Mouse (Mus musculus) cortical plate, adult 2 months (tissue): ENCODE results near the gene Pold3. TPM values are rescaled to one million over a fixed set of nuclear protein-coding genes. Genes with fewer than 3 reads are reported as not detected.
A peak's percentile ranks its signal among the peaks of the same experiment; 100 is the strongest.

Experiments used
- H3K27ac ChIP-seq: fragments of 200-500 bp; 2 replicates; pipeline ENCODE4 v1.5.1; 2012; ENCODE audit warnings: low read length, control low read depth, inconsistent platforms; ENCODE audit not compliant: insufficient read depth
- H3K4me1 ChIP-seq: fragments of 200-500 bp; 2 replicates; pipeline ENCODE4 v1.6.1; 2011; ENCODE audit warnings: low read length; ENCODE audit not compliant: control insufficient read depth, insufficient read depth
- H3K4me3 ChIP-seq: fragments of 200-500 bp; 2 replicates; pipeline ENCODE4 v1.5.1; 2011; ENCODE audit warnings: mild to moderate bottlenecking, low read length, control low read depth; ENCODE audit not compliant: insufficient read depth
- CTCF ChIP-seq: fragments of 200-500 bp; IDR thresholded peaks from 2 replicates; pipeline ENCODE4 v1.5.1; 2011; ENCODE audit warnings: mild to moderate bottlenecking, control low read depth, low read length; ENCODE audit not compliant: insufficient read depth; ENCODE audit errors: extremely low read depth
- POLR2A ChIP-seq: fragments of 200-500 bp; IDR thresholded peaks from 2 replicates; pipeline ENCODE4 v1.6.1; 2011; ENCODE audit warnings: mild to moderate bottlenecking, low read length, control low read depth; ENCODE audit not compliant: insufficient read depth; ENCODE audit errors: extremely low read depth
- polyA plus RNA-seq: library from polyadenylated mRNA; depleted of rRNA; stranded (reverse); fragments of >200 nt; gene quantifications from 2 replicates; pipeline ENCODE4 v1.2.3, GENCODE M21; 2012; rRNA removed

The Pold3 gene
- 31.2 and 31.8 TPM in 2 replicates for polyA plus RNA-seq

GRCm38 (mm10) chr7:100121376-100121789 is at the start of gene Pold3:
Gene Pold3, minus strand, starts transcription at chr7:100121565.
- Histone ChIP-seq H3K27ac (no peak within 1 kb of the TSS), H3K4me3 (peak within 1 kb of the TSS; percentile 40), H3K4me1 (no peaks in the 10 kb centered on the region)
- TF ChIP-seq POLR2A (peak; percentile 81; the same call in 1 of the 2 replicates), CTCF (no peak)

- H3K4me3 ChIP-seq = no peak overlapping the region
These were observed 49.4 kb upstream of the Pold3 start for GRCm38 (mm10) chr7:100170756-100171155.

DNA sequence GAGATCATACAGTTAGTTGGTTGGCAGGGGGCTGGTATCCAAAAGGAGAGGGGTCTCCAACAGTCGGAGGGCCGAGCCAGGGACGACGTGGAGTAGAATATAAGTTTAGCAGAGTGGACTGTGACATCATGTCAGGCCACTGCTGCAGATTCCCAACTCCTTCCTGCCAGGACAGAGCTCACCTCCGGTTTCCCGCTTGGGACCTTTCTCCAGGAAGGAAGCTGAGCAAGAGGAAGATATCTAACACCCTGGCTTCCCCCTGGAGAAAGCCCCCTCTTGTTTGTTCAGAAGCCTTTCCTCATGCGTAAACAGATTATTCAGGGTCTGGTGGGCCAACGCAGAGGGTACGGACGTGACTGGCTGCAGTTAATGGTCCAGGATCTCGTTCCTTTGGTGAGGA is 47.3 kb upstream of the Pold3 start:
- Histone ChIP-seq H3K4me1 (no peaks in the 10 kb centered on the region), H3K27ac (no peak overlapping the region), H3K4me3 (no peak overlapping the region)
- TF ChIP-seq CTCF (no peak), POLR2A (no peak)

More at GRCm38 (mm10) chr7:100170756-100171155, 49.4 kb upstream of the Pold3 start:
- TF ChIP-seq POLR2A = no peak
- no peak for TF ChIP-seq CTCF
- Histone ChIP-seq H3K27ac (no peak overlapping the region), H3K4me1 (no peaks in the 10 kb centered on the region)

DNA sequence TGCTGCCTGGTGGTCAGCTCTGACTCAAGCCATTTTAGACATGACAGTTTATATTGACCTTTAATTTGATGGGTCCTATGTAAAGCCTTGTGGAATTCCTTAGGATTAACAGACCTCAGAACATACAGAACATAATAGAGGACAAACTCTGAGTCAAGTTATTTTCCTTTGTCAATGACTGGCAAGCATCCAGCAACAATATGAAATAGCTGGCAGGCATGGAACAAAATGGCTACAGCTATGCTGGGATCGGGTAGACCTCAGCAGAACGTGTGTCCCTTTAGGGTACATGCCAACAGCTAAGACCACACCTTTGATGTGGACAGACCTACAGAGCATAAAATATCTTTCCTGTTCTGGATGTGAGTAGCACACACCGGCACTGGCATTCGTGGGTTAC is 42.1 kb upstream of the Pold3 start:
- peaks cover 3% of the 10 kb centered on the region; the same call in 1 of the 2 replicates for H3K4me1 ChIP-seq
- no peak overlapping the region for H3K27ac ChIP-seq
- TF ChIP-seq CTCF (no peak), POLR2A (no peak)
- no peak overlapping the region for H3K4me3 ChIP-seq

DNA sequence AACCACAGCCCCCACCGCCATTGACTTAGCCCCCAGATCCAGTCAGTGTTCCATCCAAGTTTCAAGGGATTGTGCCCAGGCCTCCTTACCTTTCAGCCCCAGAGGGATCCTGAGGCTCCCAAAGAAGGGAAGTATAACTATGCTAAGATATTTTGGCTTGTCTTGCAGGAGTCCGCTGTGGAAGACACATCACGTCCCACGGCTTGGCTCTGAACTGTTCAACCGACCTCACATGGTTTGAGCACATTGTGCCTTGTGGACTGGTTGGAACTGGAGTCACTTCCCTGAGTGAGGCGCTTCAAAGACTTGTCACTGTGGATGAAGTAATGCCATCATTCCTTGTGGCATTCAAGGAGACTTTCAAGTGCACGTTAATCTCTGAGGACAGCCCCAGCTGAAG is 38.6 kb upstream of the Pold3 start:
- TF ChIP-seq CTCF (no peak), POLR2A (no peak)
- Histone ChIP-seq H3K4me1 (peaks cover 3% of the 10 kb centered on the region; the same call in 1 of the 2 replicates), H3K4me3 (peak overlapping the region; percentile 49), H3K27ac (no peak overlapping the region)

GRCm38 (mm10) chr7:100159105-100159841 is 37.9 kb upstream of the Pold3 start, which contains the start of gene Lipt2:
Gene Lipt2, plus strand, starts transcription at chr7:100159277.
- peak within 1 kb of the TSS; percentile 86 for H3K27ac ChIP-seq
- H3K4me1 ChIP-seq = peaks cover 3% of the 10 kb centered on the region; the same call in 1 of the 2 replicates
- H3K4me3 ChIP-seq = peak within 1 kb of the TSS; percentile 49
- TF ChIP-seq POLR2A (peak; percentile 75; the same call in 1 of the 2 replicates), CTCF (no peak)

DNA sequence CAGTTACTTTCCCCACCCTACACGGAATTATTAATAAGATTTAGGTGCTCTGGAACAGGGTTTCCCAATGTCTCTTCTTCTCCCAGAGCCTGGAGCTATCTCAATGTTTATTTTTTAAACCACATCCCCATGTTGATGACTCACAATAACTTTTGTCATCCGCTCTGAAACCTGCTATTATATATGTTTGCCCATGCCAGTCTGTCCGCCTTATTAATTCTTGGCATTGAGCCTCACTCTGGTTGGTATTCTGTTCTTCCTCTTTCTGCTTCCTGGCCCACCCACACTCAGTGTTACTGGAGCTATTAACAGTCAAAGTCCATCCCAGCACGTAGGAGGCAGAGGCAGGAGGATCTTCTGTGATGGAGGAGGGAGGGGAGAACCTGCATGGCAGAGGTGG is 36.3 kb upstream of the Pold3 start:
- no peak for TF ChIP-seq CTCF
- peaks cover 3% of the 10 kb centered on the region; the same call in 1 of the 2 replicates for H3K4me1 ChIP-seq
- no peak overlapping the region for H3K27ac ChIP-seq
- no peak overlapping the region for H3K4me3 ChIP-seq

- no peaks in the 10 kb centered on the region for H3K4me1 ChIP-seq
- TF ChIP-seq CTCF (no peak), POLR2A (no peak)
- H3K4me3 ChIP-seq = no peak overlapping the region
These were observed 29.3 kb upstream of the Pold3 start for GRCm38 (mm10) chr7:100150626-100151025.

GRCm38 (mm10) chr7:100150086-100150485 is 28.7 kb upstream of the Pold3 start:
- no peak overlapping the region for H3K4me3 ChIP-seq
- TF ChIP-seq POLR2A = no peak
- TF ChIP-seq CTCF = no peak
- H3K4me1 ChIP-seq = no peaks in the 10 kb centered on the region
- no peak overlapping the region for H3K27ac ChIP-seq

More at GRCm38 (mm10) chr7:100150626-100151025, 29.3 kb upstream of the Pold3 start:
- H3K27ac ChIP-seq = no peak overlapping the region

DNA sequence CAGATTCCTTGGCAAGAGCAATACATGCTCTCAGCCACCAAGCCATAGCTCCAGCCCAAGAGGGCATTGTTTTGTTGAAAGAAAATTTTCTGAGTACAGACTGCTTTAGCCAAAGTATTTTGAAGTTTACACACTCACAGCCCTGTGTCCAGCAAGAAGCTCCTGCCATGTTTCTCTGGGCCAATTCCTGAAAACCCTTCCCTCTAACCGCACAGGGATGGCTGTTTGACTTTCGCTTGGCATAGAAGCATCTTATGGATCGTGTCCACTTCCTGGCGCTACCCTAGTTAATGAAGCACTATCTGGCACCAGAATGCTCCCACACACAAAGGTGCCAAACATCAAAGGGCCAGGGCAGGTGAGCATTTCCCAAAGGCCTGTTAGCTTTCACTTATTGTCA is 27.2 kb upstream of the Pold3 start:
- Histone ChIP-seq H3K4me1 (no peaks in the 10 kb centered on the region), H3K27ac (no peak overlapping the region), H3K4me3 (no peak overlapping the region)
- TF ChIP-seq CTCF (no peak), POLR2A (no peak)
